Mouse (Mus musculus): ENCODE data around the gene Rabggtb. TPM values are rescaled to one million over a fixed set of nuclear protein-coding genes. Genes with fewer than 3 reads are reported as not detected.

Rabggtb gene
- polyA plus RNA-seq, 1 experiment from 2014 or later = 62.5 TPM

GRCm38 (mm10) chr3:153929526-153929925, 16.7 kb upstream of the Rabggtb start:
- ATAC-seq (ENCODE audit: low FRiP score, low TSS enrichment) = no peak
- Histone ChIP-seq H3K4me1 (ENCODE audit: control insufficient read depth, insufficient read depth, low read length) (no peaks in the 10 kb centered on the region), H3K9ac (ENCODE audit: low read depth, low read length) (no peak overlapping the region), H3K9me3 (ENCODE audit: control insufficient read depth, low read length) (no peaks in the 10 kb centered on the region), H3K4me2 (replicated peaks; ENCODE audit: low read depth, low read length) (no peak overlapping the region), H3K36me3 (ENCODE audit: control insufficient read depth, insufficient read depth, low read length) (peaks cover 65% of the 10 kb centered on the region), H3K27ac (ENCODE audit: low read depth, low read length) (no peak overlapping the region), H3K27me3 (ENCODE audit: control insufficient read depth, insufficient read depth, low read length) (no peaks in the 10 kb centered on the region), H3K4me3 (ENCODE audit: low read length) (no peak overlapping the region)
- WGBS = 95% methylated on average over 11 of the region's 11 CpGs

DNA sequence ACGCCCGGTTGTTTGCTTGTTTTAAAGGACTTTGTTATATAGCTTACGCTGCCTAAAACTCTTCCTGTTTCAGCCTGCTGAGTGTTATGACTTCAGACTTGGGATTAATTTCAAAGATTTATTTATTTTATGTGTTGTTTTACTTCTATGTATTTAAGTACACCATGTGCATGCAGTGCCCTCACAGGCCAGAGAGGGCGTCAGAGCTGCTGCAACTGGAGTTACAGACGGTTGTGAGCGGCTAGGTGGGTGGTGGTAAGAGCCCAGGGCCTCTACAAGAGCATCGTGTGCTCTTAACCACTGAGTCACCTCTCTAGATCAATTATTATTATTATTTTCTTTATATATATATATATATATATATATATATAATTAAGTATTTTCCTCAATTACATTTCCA, 13.5 kb upstream of the Rabggtb start:
- no peaks in the 10 kb centered on the region for H3K9me3 ChIP-seq (ENCODE audit: control insufficient read depth, low read length)
- peaks cover 48% of the 10 kb centered on the region for H3K36me3 ChIP-seq (ENCODE audit: control insufficient read depth, insufficient read depth, low read length)
- no peak overlapping the region for H3K27ac ChIP-seq (ENCODE audit: low read depth, low read length)

GRCm38 (mm10) chr3:153921147-153921910, 8.5 kb upstream of the Rabggtb start:
- H3K36me3 ChIP-seq (ENCODE audit: control insufficient read depth, insufficient read depth, low read length) = peaks cover 28% of the 10 kb centered on the region
- no peak overlapping the region for H3K4me2 ChIP-seq (replicated peaks; ENCODE audit: low read depth, low read length)
- 91% methylated on average over 10 of the region's 10 CpGs for WGBS
- no peaks in the 10 kb centered on the region for H3K4me1 ChIP-seq (ENCODE audit: control insufficient read depth, insufficient read depth, low read length)
- H3K27ac ChIP-seq (ENCODE audit: low read depth, low read length) = no peak overlapping the region
- no peak overlapping the region for H3K4me3 ChIP-seq (ENCODE audit: low read length)
- no peaks in the 10 kb centered on the region for H3K27me3 ChIP-seq (ENCODE audit: control insufficient read depth, insufficient read depth, low read length)
- no peaks in the 10 kb centered on the region for H3K9me3 ChIP-seq (ENCODE audit: control insufficient read depth, low read length)
- H3K9ac ChIP-seq (ENCODE audit: low read depth, low read length) = no peak overlapping the region
- no peak for ATAC-seq (ENCODE audit: low FRiP score, low TSS enrichment)

More for the DNA sequence above, 13.5 kb upstream of the Rabggtb start:
- H3K4me3 ChIP-seq (ENCODE audit: low read length) = no peak overlapping the region
- 94% methylated on average over 7 of the region's 7 CpGs for WGBS
- no peak overlapping the region for H3K9ac ChIP-seq (ENCODE audit: low read depth, low read length)
- no peaks in the 10 kb centered on the region for H3K4me1 ChIP-seq (ENCODE audit: control insufficient read depth, insufficient read depth, low read length)
- no peak for ATAC-seq (ENCODE audit: low FRiP score, low TSS enrichment)
- no peaks in the 10 kb centered on the region for H3K27me3 ChIP-seq (ENCODE audit: control insufficient read depth, insufficient read depth, low read length)
- H3K4me2 ChIP-seq (replicated peaks; ENCODE audit: low read depth, low read length) = no peak overlapping the region

DNA sequence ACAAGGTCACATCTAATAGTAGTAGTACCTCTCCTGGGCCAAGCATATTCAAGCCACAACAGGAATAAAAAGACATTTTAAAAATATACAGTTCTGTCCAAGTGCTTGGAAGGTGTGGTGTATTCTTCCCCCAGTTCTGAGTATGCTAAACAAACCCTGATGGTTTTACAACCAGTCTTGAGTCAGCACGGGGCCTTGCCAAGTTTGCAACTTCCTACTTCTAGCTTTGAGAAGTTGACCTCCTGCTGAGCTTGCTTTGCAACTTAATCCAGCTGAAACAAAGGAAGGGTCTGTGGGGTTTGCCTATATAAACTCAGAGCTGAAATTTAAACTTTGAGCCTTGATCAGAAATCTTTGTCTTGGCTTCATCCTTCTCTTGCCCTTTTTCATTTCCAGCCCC, 4.4 kb upstream of the Rabggtb start:
- H3K9me3 ChIP-seq (ENCODE audit: control insufficient read depth, low read length) = no peaks in the 10 kb centered on the region
- no peak overlapping the region for H3K4me2 ChIP-seq (replicated peaks; ENCODE audit: low read depth, low read length)
- ATAC-seq (ENCODE audit: low FRiP score, low TSS enrichment) = no peak
- no peaks in the 10 kb centered on the region for H3K27me3 ChIP-seq (ENCODE audit: control insufficient read depth, insufficient read depth, low read length)
- WGBS = 3% methylated on average over 1 of the region's 1 CpGs
- H3K4me1 ChIP-seq (ENCODE audit: control insufficient read depth, insufficient read depth, low read length) = peaks cover 6% of the 10 kb centered on the region; the same call in 1 of the 2 replicates
- peaks cover 4% of the 10 kb centered on the region for H3K36me3 ChIP-seq (ENCODE audit: control insufficient read depth, insufficient read depth, low read length)
- H3K4me3 ChIP-seq (ENCODE audit: low read length) = no peak overlapping the region
- H3K27ac ChIP-seq (ENCODE audit: low read depth, low read length) = no peak overlapping the region
- no peak overlapping the region for H3K9ac ChIP-seq (ENCODE audit: low read depth, low read length)

GRCm38 (mm10) chr3:153913510-153914243, 868 bp upstream of the Rabggtb start:
- H3K4me3 ChIP-seq (ENCODE audit: low read length) = peak overlapping the region; percentile 93
- H3K9me3 ChIP-seq (ENCODE audit: control insufficient read depth, low read length) = no peaks in the 10 kb centered on the region
- peak overlapping the region; percentile 99; the same call in 1 of the 2 replicates for H3K9ac ChIP-seq (ENCODE audit: low read depth, low read length)
- peaks cover 30% of the 10 kb centered on the region for H3K36me3 ChIP-seq (ENCODE audit: control insufficient read depth, insufficient read depth, low read length)
- H3K4me1 ChIP-seq (ENCODE audit: control insufficient read depth, insufficient read depth, low read length) = peaks cover 28% of the 10 kb centered on the region
- 36% methylated on average over 6 of the region's 6 CpGs for WGBS
- H3K27ac ChIP-seq (ENCODE audit: low read depth, low read length) = peak overlapping the region; percentile 95
- H3K27me3 ChIP-seq (ENCODE audit: control insufficient read depth, insufficient read depth, low read length) = no peaks in the 10 kb centered on the region
- peak overlapping the region; percentile 86 for H3K4me2 ChIP-seq (replicated peaks; ENCODE audit: low read depth, low read length)
- ATAC-seq (ENCODE audit: low FRiP score, low TSS enrichment) = no peak

DNA sequence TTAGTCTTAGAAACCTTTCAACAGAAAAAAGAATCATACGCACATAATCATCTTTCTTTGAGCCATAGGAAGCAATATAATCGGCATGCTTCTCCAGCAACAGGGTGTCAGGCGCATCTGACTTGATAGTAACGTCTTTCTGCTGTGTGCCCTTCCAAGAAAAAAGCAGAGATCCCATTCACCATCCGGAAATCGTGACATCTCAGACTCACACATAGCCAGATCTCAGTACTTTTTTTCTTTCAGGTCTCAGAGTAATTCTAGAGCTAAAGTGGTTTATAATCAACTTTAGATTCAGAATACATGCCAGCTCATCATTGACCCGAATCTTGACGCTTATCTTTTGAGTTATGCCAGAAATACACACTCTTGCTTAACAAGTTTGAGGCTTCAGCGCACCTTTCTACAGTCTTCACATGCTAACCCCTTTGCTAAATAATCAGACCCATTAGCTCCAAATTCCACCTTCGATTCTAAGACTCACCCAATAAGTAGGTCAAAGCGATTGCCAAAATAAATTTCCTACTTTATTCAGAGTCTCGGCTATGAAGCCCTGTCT, 848 bp downstream of the Rabggtb start:
- 4% methylated on average over 12 of the region's 12 CpGs for WGBS
- peaks cover 48% of the 10 kb centered on the region for H3K36me3 ChIP-seq (ENCODE audit: control insufficient read depth, insufficient read depth, low read length)
- H3K9ac ChIP-seq (ENCODE audit: low read depth, low read length) = peak overlapping the region; percentile 99
- H3K27ac ChIP-seq (ENCODE audit: low read depth, low read length) = peak overlapping the region; percentile 95; the same call in 1 of the 2 replicates
- peak overlapping the region; percentile 93 for H3K4me3 ChIP-seq (ENCODE audit: low read length)
- no peaks in the 10 kb centered on the region for H3K9me3 ChIP-seq (ENCODE audit: control insufficient read depth, low read length)
- ATAC-seq (ENCODE audit: low FRiP score, low TSS enrichment) = no peak
- peak overlapping the region; percentile 86 for H3K4me2 ChIP-seq (replicated peaks; ENCODE audit: low read depth, low read length)
- peaks cover 31% of the 10 kb centered on the region for H3K4me1 ChIP-seq (ENCODE audit: control insufficient read depth, insufficient read depth, low read length)
- H3K27me3 ChIP-seq (ENCODE audit: control insufficient read depth, insufficient read depth, low read length) = no peaks in the 10 kb centered on the region

DNA sequence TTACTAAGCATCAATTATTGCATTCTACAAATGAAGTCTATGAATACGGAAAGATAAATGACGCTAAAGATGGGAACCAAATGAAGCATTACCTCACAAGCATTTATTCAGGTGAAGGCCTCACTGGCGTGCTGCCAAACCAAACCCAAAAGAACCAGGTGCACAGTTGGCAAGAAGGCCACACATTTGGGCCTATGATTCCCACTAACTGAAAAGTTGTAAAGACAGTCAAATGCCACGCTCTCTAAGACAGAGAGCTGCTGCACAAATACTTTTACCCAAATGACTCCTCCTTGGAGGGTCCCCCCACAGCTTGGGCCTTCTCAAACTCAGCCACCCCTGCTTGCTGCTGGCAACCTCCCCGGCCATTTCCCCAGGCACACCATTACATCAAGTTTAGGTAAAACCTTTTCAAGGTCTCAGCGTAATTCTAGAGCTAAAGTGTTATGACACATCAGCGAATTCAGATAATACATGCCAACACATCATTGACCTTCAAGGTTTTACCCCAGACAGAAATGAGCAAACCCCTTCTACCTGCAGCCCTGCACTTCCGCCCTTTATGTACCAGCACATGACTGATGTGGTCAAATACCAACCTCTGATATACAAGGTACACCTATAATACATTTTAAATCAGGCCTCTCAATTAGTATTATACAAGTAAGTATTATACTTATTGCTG, 1.5 kb downstream of the Rabggtb start:
- ATAC-seq (ENCODE audit: low FRiP score, low TSS enrichment) = no peak
- WGBS = 44% methylated on average over 8 of the region's 8 CpGs
- Histone ChIP-seq H3K27ac (ENCODE audit: low read depth, low read length) (peak overlapping the region; percentile 95; the same call in 1 of the 2 replicates), H3K4me1 (ENCODE audit: control insufficient read depth, insufficient read depth, low read length) (peaks cover 31% of the 10 kb centered on the region), H3K9ac (ENCODE audit: low read depth, low read length) (peak overlapping the region; percentile 99), H3K9me3 (ENCODE audit: control insufficient read depth, low read length) (no peaks in the 10 kb centered on the region), H3K36me3 (ENCODE audit: control insufficient read depth, insufficient read depth, low read length) (peaks cover 54% of the 10 kb centered on the region), H3K4me2 (replicated peaks; ENCODE audit: low read depth, low read length) (peak overlapping the region; percentile 86), H3K27me3 (ENCODE audit: control insufficient read depth, insufficient read depth, low read length) (no peaks in the 10 kb centered on the region), H3K4me3 (ENCODE audit: low read length) (peak overlapping the region; percentile 93)

- 77% methylated on average over 7 of the region's 7 CpGs for WGBS
- H3K9ac ChIP-seq (ENCODE audit: low read depth, low read length) = peak overlapping the region; percentile 99; the same call in 1 of the 2 replicates
- peaks cover 62% of the 10 kb centered on the region for H3K36me3 ChIP-seq (ENCODE audit: control insufficient read depth, insufficient read depth, low read length)
- H3K27ac ChIP-seq (ENCODE audit: low read depth, low read length) = no peak overlapping the region
- no peak for ATAC-seq (ENCODE audit: low FRiP score, low TSS enrichment)
- H3K4me1 ChIP-seq (ENCODE audit: control insufficient read depth, insufficient read depth, low read length) = peaks cover 31% of the 10 kb centered on the region
- H3K27me3 ChIP-seq (ENCODE audit: control insufficient read depth, insufficient read depth, low read length) = no peaks in the 10 kb centered on the region
- H3K4me3 ChIP-seq (ENCODE audit: low read length) = peak overlapping the region; percentile 93; the same call in 1 of the 2 replicates
- no peaks in the 10 kb centered on the region for H3K9me3 ChIP-seq (ENCODE audit: control insufficient read depth, low read length)
- H3K4me2 ChIP-seq (replicated peaks; ENCODE audit: low read depth, low read length) = peak overlapping the region; percentile 86
Observed at GRCm38 (mm10) chr3:153910489-153910888, 2.3 kb downstream of the Rabggtb start.
